Mouse (Mus musculus): ENCODE measurements around the gene Prss53. TPM values are rescaled to one million over a fixed set of nuclear protein-coding genes. Genes with fewer than 3 reads are reported as not detected.

The Prss53 gene
- total RNA-seq (2021), result 1 to 10 TPM in 1 of 2 experiments, under 1 TPM in 1; 0.76 to 2.2 TPM

GRCm38 (mm10) chr7:127890798-127891197 lies at the start of gene Prss53:
Prss53 (minus strand) TSS chr7:127890970.
- no peak for DNase-seq (ENCODE audit: low spot score in 2 of 2)
- intact Hi-C loops (cut with DNase I), result no loop called here

GRCm38 (mm10) chr7:127936216-127936884 lies 45.6 kb upstream of the Prss53 start:
- no peak for DNase-seq (ENCODE audit: low spot score in 2 of 2)

GRCm38 (mm10) chr7:127935748-127936159 lies 45.0 kb upstream of the Prss53 start:
- DNase-seq (ENCODE audit: low spot score in 2 of 2), result no peak
- intact Hi-C loops (cut with DNase I), result loop anchor here (1.0 to 5.0 kb wide), 3 partner anchors 32 to 158 kb away; partner anchors contain the start of genes Fus, Hsd3b7 and Setd1a

More at GRCm38 (mm10) chr7:127936216-127936884, 45.6 kb upstream of the Prss53 start:
- intact Hi-C loops (cut with DNase I), result loop anchor here (5.0 kb wide), 2 partner anchors 134 to 159 kb away; partner anchors contain the start of genes Hsd3b7 and Setd1a

GRCm38 (mm10) chr7:127935028-127935722 lies 44.4 kb upstream of the Prss53 start:
- intact Hi-C loops (cut with DNase I), result loop anchor here (1.0 to 5.0 kb wide), 3 partner anchors 32 to 158 kb away; partner anchors contain the start of genes Fus, Hsd3b7 and Setd1a

GRCm38 (mm10) chr7:127934075-127934474 lies 43.3 kb upstream of the Prss53 start:
- no peak for DNase-seq (ENCODE audit: low spot score in 2 of 2)
- intact Hi-C loops (cut with DNase I), result no loop called here

More at GRCm38 (mm10) chr7:127935028-127935722, 44.4 kb upstream of the Prss53 start:
- peak; percentile 94 to 95 for DNase-seq (ENCODE audit: low spot score in 2 of 2)

GRCm38 (mm10) chr7:127932273-127933031 lies 41.7 kb upstream of the Prss53 start:
- DNase-seq (ENCODE audit: low spot score in 2 of 2), result no peak
- intact Hi-C loops (cut with DNase I), result no loop called here

- intact Hi-C loops (cut with DNase I), result no loop called here
- DNase-seq (ENCODE audit: low spot score in 2 of 2), result no peak
These were observed 40.8 kb upstream of the Prss53 start for GRCm38 (mm10) chr7:127931351-127932135.

GRCm38 (mm10) chr7:127930636-127931035 lies 39.9 kb upstream of the Prss53 start:
- no peak for DNase-seq (ENCODE audit: low spot score in 2 of 2)
- intact Hi-C loops (cut with DNase I), result no loop called here

- intact Hi-C loops (cut with DNase I), result no loop called here
- DNase-seq (ENCODE audit: low spot score in 2 of 2), result no peak
These were observed 39.2 kb upstream of the Prss53 start, which contains the start of gene Prss8 for GRCm38 (mm10) chr7:127929923-127930322. Prss8 (minus strand) TSS chr7:127930104.

GRCm38 (mm10) chr7:127928596-127928995 lies 37.8 kb upstream of the Prss53 start:
- no peak for DNase-seq (ENCODE audit: low spot score in 2 of 2)
- intact Hi-C loops (cut with DNase I), result no loop called here

- DNase-seq (ENCODE audit: low spot score in 2 of 2), result no peak
- intact Hi-C loops (cut with DNase I), result no loop called here
These were observed 37.0 kb upstream of the Prss53 start for GRCm38 (mm10) chr7:127927726-127928125.

- DNase-seq (ENCODE audit: low spot score in 2 of 2), result no peak
- intact Hi-C loops (cut with DNase I), result no loop called here
These were observed 36.1 kb upstream of the Prss53 start for GRCm38 (mm10) chr7:127926846-127927245.

GRCm38 (mm10) chr7:127926066-127926465 lies 35.3 kb upstream of the Prss53 start:
- intact Hi-C loops (cut with DNase I), result no loop called here
- DNase-seq (ENCODE audit: low spot score in 2 of 2), result no peak

- DNase-seq (ENCODE audit: low spot score in 2 of 2), result no peak
- intact Hi-C loops (cut with DNase I), result no loop called here
These were observed 34.5 kb upstream of the Prss53 start for GRCm38 (mm10) chr7:127925252-127925651.

GRCm38 (mm10) chr7:127923714-127924113 lies 32.9 kb upstream of the Prss53 start:
- intact Hi-C loops (cut with DNase I), result no loop called here
- no peak for DNase-seq (ENCODE audit: low spot score in 2 of 2)

GRCm38 (mm10) chr7:127922451-127923275 lies 31.9 kb upstream of the Prss53 start:
- no peak for DNase-seq (ENCODE audit: low spot score in 2 of 2)
- intact Hi-C loops (cut with DNase I), result no loop called here

GRCm38 (mm10) chr7:127921516-127921915 lies 30.7 kb upstream of the Prss53 start:
- DNase-seq (ENCODE audit: low spot score in 2 of 2), result no peak
- intact Hi-C loops (cut with DNase I), result no loop called here

- intact Hi-C loops (cut with DNase I), result no loop called here
- DNase-seq (ENCODE audit: low spot score in 2 of 2), result no peak
These were observed 28.5 kb upstream of the Prss53 start for GRCm38 (mm10) chr7:127919290-127919689.

Data from left cerebral cortex, postnatal 36 days (tissue).